Mouse (Mus musculus): Measurements from ENCODE around the gene Acsf3.

DNA sequence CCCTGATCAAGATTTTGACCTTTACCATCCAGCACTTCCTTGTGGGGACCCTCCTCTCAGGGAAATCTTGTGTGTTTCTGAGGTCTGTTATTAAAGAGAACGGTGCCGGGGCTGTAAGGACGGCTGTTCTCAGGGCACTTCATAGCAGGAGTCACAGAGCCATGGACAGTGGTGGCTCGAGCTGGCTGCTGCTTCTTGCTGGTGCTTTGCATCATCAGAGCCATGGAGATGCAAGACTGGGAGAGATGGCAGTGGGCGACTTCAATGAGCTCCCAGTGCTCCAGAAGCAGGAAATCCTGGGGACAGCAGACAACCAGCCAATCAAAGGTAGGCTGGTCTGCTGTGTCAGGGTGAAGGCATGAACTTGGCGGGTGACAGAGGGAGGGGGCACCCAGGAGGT, 14.2 kb upstream of the Acsf3 start:
- TF ChIP-seq CTCF (conservative IDR thresholded peaks at IDR 0.05 in 1 of 2, IDR thresholded peaks at IDR 0.05 in 1 of 2; ENCODE audit: low read depth in 2 of 2, low read length in 2 of 2) (no peak), POLR2A (IDR thresholded peaks at IDR 0.05; ENCODE audit: low read depth, low read length) (no peak; the same call in 1 of the 2 replicates), EP300 (IDR thresholded peaks at IDR 0.05; ENCODE audit: low read length) (no peak), MYC (IDR thresholded peaks at IDR 0.05; ENCODE audit: low read depth, low read length) (no peak), JUND (conservative IDR thresholded peaks at IDR 0.05; ENCODE audit: low read depth, low read length) (no peak), TBP (conservative IDR thresholded peaks at IDR 0.05; ENCODE audit: low read depth, low read length) (no peak), ZC3H11A (IDR thresholded peaks at IDR 0.05; ENCODE audit: low read depth, low read length) (no peak), MEF2A (IDR thresholded peaks at IDR 0.05; ENCODE audit: borderline replicate concordance, low read depth, low read length) (no peak), ELF1 (IDR thresholded peaks at IDR 0.05; ENCODE audit: low read depth, low read length) (no peak), TCF12 (IDR thresholded peaks at IDR 0.05; ENCODE audit: low read depth, low read length) (no peak), POLR2AphosphoS2 (IDR thresholded peaks at IDR 0.05; ENCODE audit: low read depth, low read length) (no peak), NELFE (IDR thresholded peaks at IDR 0.05; ENCODE audit: low read depth, low read length) (no peak; the same call in 1 of the 2 replicates), MAZ (IDR thresholded peaks at IDR 0.05; ENCODE audit: low read depth, low read length) (no peak)

All from CH12.LX (cell line).